Mouse (Mus musculus) right cerebral cortex, adult 2 months (tissue): Measurements from ENCODE around the gene Gm1113.

Experiments
- DNase-seq, 2 experiments: peaks; one replicate each; pipeline ENCODE4 v3.0.0; 2021 to 2022; ENCODE audit warnings: low spot score in 2 of 2

The Gm1113 gene

DNA sequence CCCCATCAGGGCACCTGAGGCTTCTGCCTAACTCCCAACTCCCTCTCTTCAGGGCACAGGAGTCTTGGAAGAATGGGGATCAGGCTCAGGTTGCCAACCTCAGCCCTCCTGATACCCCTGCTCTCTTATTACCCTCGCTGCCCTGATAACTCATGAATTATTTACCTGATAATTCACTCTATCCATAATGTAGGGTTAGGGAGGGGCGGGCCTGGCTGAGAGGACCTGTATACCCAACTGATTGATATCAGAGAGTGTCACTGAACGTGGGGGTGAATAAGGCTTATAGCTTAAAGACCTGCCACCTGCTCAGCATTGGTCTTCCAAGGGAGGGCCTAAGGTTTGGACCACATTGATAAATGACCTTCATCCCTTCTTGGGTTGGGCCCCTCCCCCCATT lies at the start of gene Gm1113:
Gene Gm1113 (minus strand): TSS at position 101 of the 400 bp plus-strand sequence.
- no peak for DNase-seq

GRCm38 (mm10) chr9:35564536-35565240 lies 46.6 kb upstream of the Gm1113 start:
- no peak for DNase-seq

DNA sequence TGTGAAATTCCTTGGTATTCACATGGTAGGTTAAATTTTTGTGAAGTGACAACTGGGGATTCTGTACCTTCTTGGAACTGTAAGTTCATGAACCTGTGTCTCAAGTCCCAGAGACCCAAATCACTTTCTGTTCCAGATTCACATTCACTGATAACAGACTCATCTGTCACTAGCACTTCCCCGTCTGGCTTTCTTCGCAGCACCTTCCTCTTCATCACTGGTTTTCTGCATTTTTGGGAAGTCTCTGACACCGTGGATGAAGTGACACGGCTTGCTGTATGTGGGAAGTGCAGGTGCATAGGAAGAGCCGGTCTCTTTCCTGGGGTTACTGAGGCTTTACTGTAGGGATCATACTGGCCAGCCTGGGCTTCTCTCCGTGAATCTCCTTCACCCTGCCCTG lies 43.5 kb upstream of the Gm1113 start:
- DNase-seq = no peak

GRCm38 (mm10) chr9:35561076-35561475 lies 43.0 kb upstream of the Gm1113 start:
- DNase-seq = no peak

DNA sequence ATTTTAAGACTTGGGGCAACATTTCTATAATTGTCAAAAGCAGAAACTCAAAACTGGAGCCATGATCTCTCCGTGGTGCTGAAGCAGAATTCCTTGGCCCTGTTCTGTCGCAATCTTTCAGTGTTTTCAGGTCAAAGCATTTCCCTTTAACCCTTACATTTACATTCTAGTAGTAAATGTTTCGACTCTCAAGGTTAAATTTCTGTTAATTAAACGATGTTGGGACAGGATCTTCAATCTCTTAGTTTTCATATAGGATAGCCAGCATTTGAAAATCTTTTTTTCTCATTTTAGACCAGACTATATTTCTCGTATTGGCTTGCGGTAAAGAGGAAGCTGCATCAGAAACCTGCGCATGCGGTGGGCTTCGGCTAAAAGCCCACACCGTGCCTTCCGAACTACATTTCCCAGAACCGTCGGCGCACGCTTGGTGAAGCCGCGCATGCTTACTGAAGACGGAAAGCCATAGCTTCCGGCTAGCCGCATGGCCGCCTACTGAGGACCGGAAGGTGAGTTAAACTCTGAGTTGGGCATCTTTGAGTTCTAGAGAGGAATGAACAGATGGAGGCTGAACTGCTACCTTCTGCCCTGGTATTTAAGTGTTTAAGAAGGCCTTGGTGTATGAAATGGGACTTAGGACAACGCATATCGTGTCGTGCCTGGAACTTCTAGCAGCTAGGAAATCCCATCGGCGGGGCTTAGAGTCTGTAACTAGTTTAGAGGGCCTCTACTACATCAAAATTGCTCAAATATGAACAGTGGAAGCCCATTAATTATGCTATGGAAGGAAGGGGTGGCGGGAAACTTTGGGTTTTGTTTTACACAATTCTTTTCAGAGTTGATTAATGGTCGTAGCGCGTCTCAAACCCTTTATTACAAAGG lies 41.2 kb upstream of the Gm1113 start:
- DNase-seq = peak; percentile 85 to 91

DNA sequence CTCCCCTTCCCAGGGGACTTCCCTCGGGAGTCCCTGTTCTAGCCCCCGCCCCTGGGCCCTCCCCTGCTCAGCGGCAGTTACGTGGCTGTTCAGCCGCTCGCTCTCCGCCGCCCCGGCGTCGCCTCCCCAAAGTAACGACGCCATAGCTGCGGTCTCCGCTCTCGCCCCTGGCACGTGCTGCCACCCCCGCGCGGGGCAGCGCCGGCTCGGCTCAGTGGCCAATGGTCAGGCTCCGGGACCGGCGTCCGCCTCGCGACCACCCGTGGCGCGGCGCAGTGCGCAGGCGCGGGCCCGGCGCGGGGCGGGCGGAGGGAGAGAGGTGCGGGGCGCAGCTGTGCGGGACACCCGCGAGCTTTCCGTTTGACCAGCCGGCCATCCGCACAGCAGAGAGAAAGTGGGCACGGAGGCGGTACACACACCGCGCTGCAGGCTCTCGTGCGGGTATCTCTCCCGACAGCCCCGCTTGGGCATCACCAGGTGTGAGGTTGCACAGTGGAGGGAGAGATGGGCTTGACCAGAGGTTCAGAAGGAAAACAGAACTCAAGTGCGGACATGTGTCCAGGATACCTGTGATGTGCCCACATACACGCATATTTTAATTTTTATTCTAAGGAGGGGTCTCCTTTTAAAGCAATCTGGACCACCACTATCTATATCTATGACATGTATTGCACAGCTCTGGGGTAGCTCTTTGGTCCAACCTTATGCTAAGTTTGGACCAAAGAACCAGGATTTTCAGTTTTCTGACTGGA lies 40.4 kb upstream of the Gm1113 start, which contains the start of the genes Ddx25 and Pus3:
Gene Ddx25 (minus strand): TSS at position 272 of the 752 bp plus-strand sequence.
Gene Pus3 (plus strand): TSS at position 339 of the 752 bp plus-strand sequence.
- DNase-seq = peak; percentile 65 to 77

- DNase-seq = no peak
These were observed 38.5 kb upstream of the Gm1113 start for GRCm38 (mm10) chr9:35556494-35557102.

DNA sequence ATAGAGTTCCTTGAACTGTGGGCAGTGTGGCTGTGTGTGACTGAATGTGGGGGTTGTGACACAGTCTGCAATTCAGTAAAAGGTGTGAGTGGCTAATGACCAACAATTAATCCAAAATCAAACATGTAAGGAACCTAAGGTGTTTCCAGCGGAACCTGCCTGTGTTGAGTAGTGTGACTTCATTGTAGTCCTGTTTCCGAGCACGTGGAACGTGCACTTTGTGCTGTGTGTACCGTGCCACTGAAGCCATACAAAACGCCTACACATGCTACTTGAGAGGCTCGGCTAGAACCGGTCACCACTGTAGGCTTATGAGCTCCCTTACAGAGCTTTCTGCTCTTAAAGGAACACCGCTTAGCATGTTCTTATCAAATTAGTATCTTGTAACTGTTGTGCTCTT lies 30.4 kb upstream of the Gm1113 start:
- DNase-seq = no peak

DNA sequence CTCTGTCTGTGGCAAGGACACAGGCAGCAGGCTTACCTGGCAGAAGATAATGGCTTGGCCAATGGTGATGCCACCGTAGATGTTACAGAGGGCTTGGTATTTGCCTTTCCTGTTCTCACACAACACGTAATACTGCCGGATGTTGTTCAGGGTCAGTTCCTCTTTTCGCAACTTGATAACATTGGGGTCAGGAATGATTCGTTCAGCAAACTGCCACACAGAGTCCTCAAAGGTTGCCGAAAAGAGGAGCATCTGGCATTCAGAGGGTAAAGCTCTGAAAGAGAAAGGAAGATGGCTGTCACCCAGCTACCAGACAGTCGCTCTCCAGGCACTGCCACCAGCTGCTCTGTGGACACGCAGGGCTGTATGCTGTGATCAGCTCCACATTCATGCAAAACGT lies 28.7 kb upstream of the Gm1113 start:
- no peak for DNase-seq

DNA sequence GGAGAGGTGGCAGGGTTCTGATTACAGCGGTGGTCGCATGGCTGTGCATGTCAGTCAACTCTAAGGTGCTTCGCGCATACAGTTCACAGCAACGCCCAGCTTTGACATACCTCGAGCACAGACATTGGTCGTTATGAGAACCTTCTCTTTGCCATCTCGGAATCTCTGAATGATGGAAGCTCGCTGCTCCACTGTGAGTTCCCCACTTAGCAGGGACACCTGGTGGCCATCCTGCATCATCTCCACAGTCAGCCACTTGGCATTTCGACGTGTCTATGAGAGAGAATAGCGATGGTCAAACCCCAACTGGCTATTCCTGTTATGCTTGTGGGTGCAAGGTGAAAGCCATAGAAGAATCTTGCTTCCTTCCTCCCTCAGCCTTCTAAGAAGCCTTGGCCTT lies 27.6 kb upstream of the Gm1113 start:
- no peak for DNase-seq

GRCm38 (mm10) chr9:35544666-35545065 lies 26.6 kb upstream of the Gm1113 start:
- DNase-seq = no peak

GRCm38 (mm10) chr9:35543099-35543860 lies 25.2 kb upstream of the Gm1113 start:
- DNase-seq = no peak

DNA sequence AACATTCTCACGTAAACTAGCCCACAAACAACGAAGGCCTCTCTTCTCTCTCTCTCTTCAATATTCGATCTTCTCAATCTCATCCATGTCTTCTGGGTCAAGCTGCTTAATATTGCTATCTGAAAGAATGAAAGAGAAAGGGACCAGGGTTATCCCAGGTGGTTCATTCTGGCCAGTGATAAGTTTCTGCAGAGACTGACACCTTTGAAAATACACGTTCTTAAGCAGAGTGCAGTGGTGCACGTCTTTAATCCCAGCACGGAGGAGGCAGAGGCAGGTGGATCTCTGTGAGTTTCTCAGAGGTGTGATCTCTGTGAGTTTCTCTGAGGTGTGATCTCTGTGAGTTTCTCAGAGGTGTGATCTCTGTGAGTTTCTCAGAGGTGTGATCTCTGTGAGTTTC lies 23.9 kb upstream of the Gm1113 start:
- no peak for DNase-seq

GRCm38 (mm10) chr9:35541488-35541887 lies 23.4 kb upstream of the Gm1113 start:
- peak; percentile 80 to 86 for DNase-seq

DNA sequence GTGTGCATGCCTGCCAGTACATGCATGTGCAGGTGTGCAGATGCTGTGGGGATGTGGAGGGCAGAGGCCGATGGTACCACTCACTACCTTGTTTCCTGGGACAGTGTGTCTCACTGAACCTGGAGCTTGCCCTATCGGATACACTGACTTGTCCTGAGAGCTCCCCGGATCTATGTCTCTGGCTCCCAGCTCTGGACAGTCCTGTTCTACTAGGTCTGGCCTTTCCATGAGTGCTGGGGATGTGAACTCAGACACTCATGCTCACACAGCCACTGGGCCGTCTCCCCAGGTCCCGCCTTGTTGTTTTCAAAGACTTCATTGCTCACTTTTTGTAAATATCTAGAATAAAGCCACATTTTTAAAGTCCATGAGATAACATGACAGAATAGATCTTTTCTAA lies 23.0 kb upstream of the Gm1113 start:
- DNase-seq = no peak

- no peak for DNase-seq
These were observed 21.1 kb upstream of the Gm1113 start for GRCm38 (mm10) chr9:35539001-35539750.

GRCm38 (mm10) chr9:35535876-35536275 lies 17.8 kb upstream of the Gm1113 start:
- DNase-seq = no peak

GRCm38 (mm10) chr9:35535110-35535509 lies 17.0 kb upstream of the Gm1113 start:
- peak; percentile 61 to 63 for DNase-seq

GRCm38 (mm10) chr9:35533266-35533665 lies 15.2 kb upstream of the Gm1113 start:
- no peak for DNase-seq

- no peak for DNase-seq
These were observed 11.7 kb upstream of the Gm1113 start for GRCm38 (mm10) chr9:35529796-35530195.
